In the genomic region with DNA sequence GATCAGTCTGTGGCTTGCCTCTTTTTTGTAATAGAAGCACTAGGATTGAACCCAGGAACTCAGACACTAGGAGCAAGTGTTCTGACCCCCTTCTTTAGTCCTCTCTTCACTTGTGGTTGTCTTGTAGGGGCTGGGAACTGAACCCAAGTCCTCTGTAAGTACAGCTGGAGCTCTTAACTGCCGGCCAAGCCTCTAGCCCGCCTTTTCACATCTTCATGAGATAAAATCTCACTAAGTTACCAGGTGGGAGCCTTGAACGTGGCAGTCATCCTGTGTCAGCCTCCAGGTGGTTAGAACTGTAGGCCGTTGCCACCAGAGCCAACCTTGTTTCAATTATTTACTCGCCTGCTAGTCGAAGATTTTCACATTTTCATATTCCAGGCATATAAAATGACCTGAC, we compare ENCODE assay signal across 23 mouse cellular contexts. TPM values are rescaled to one million over a fixed set of nuclear protein-coding genes. Genes with fewer than 3 reads are reported as not detected.
DNase-seq lines count a peak whose midpoint lies in the region; ATAC-seq lines count a peak whose summit lies in the region.
"Had no signal": no experiment of that assay in that cellular context is flagged by ENCODE, and none has a peak within 500 bp of the region (broad histone marks: within the 10 kb centered on the region; RNA-seq: fewer than 3 reads in every experiment).

No protein-coding gene starts in this region.

- no peak overlapping the region for H3K27ac ChIP-seq in heart, embryonic 10.5 days
- H3K27ac ChIP-seq: forebrain, embryonic 10.5 days; forebrain, embryonic 13.5 days; heart, embryonic 15.5 days; hindbrain, embryonic 14.5 days; hindbrain, postnatal 0 days had no signal

- WGBS in heart, embryonic 10.5 days = 95% methylated on average over 6 of the region's 6 CpGs

- H3K36me3 ChIP-seq in heart, embryonic 10.5 days = peaks cover 87% of the 10 kb centered on the region

- peak; percentile 61 for DNase-seq in heart, embryonic 10.5 days (ENCODE audit: low spot score)
- DNase-seq in heart, adult 18-20 months = no peak
- DNase-seq in thymus, postnatal 10 days (ENCODE audit: low spot score in 2 of 2) = peak; percentile 13 to 18
- no peak for DNase-seq in thymus, adult 18-20 months
- DNase-seq in thymus, postnatal 36 days = peak; percentile 3 to 28
- DNase-seq: adrenal gland, adult 2 months; adrenal gland, postnatal 14 days; cerebellum, adult 11-12 months; cerebellum, adult 8-10 months; cerebellum, postnatal 14 days; gastrocnemius, postnatal 14 days; heart, postnatal 10 days; heart, postnatal 4 days had no signal

- H3K27me3 ChIP-seq in heart, embryonic 10.5 days (ENCODE audit: insufficient read depth, poor library complexity, severe bottlenecking) = no peaks in the 10 kb centered on the region
- H3K27me3 ChIP-seq: forebrain, embryonic 13.5 days; heart, embryonic 12.5 days; heart, embryonic 15.5 days had no signal

- no peaks in the 10 kb centered on the region; the same call in 1 of the 2 replicates for H3K9me3 ChIP-seq in heart, embryonic 10.5 days
- H3K9me3 ChIP-seq: heart, embryonic 15.5 days had no signal

- ATAC-seq in cerebellum, adult (ENCODE audit: insufficient number of reproducible peaks, low FRiP score, low TSS enrichment) = no peak
- ATAC-seq: CD4-positive, CD25-positive, alpha-beta regulatory T cell, adult 4 months; forebrain, embryonic 13.5 days; forebrain, embryonic 16.5 days; hindbrain, postnatal 0 days; inflammation-experienced regulatory T-cells, adult 6 months had no signal

- no peak overlapping the region for H3K4me3 ChIP-seq in heart, embryonic 10.5 days
- H3K4me3 ChIP-seq: forebrain, embryonic 10.5 days; forebrain, embryonic 13.5 days; heart, embryonic 12.5 days; heart, embryonic 15.5 days had no signal

- H3K4me1 ChIP-seq in heart, embryonic 10.5 days = peaks cover 4% of the 10 kb centered on the region; the same call in 1 of the 2 replicates

RNA-seq across cellular contexts. Expression of a gene that starts 6.7 kb away (rescaled TPM):
- 150 and 180 TPM in 2 replicates for polyA plus RNA-seq in heart, embryonic 10.5 days (2016; fragmentation: Nextera tagmentation; extraction: Ambion mirVana)
- total RNA-seq in heart, adult 18-20 months (2021) = 10 to 100 TPM; 31.9 to 32.5 TPM

Comparison
In these comparisons a context has a peak if more than half of its experiments do, and no peak if none do; other contexts are left out.
1. DNase-seq: peak in heart, embryonic 10.5 days (single experiment), thymus, postnatal 10 days (2 of 2) and thymus, postnatal 36 days (2 of 2); none in heart, adult 18-20 months (0 of 2) and thymus, adult 18-20 months (0 of 2).